Mouse (Mus musculus) lung, postnatal 0 days (tissue): ENCODE data around the gene Aknad1.

ENCODE experiments used
- CTCF ChIP-seq: IDR thresholded peaks from 2 replicates; pipeline ENCODE4 v1.5.1; 2016; ENCODE audit warnings: antibody characterized with exemption, mild to moderate bottlenecking
- EP300 ChIP-seq: IDR thresholded peaks from 2 replicates; pipeline ENCODE4 v1.6.1; 2016; ENCODE audit warnings: antibody characterized with exemption, mild to moderate bottlenecking, control low read depth

DNA sequence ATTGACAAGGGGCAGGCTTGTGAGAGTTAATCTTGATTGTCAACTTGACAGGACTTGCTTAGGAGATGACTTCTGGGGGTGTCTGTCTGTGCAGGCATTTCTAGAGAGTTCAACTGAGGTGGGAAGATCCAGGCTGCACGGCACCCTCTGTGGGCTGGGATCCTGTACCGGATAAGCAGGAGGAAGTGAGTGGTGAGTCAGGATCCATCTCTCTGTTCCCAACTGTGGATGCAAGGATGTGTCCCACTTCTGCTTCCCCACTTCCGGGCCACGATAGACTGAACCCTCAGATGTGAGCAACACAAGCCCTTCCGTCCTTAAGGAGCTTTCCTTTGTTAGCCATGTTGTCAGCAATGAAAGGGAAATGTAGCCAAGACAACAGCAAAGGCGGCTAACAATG, 47.1 kb downstream of the Aknad1 start:
- no peak for TF ChIP-seq CTCF
- no peak for TF ChIP-seq EP300
